Mouse (Mus musculus) adrenal gland, adult (tissue): ENCODE results near the gene Ctrb1.

Experiments
- DNase-seq, 2 experiments: peaks; one replicate each; pipeline ENCODE4 v3.0.0; 2022 to 2023; ENCODE audit warnings: low spot score in 1 of 2; ENCODE audit not compliant: inconsistent age in 2 of 2

Ctrb1 gene

DNA sequence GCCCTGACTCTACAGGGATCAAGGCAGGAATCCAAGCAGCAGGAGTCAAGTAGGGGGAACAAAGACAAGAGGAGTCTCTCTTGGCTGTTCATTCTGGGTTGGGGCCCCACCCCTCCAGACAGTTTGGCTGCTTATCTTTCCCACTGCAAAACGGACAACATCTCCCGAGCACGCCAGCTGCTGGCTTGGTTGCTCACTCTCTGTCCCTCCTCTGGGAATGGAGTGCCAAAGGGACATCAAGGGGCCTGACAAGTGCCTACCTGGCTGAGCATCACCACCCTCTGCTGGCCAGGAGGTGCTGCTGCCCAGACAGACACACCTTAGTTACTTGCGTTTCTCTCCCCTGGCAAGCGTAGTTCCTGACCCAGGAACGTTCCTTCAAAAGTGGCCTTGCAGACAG lies 27.1 kb upstream of the Ctrb1 start:
- DNase-seq: peak in 1 of 2 experiments; percentile 43

DNA sequence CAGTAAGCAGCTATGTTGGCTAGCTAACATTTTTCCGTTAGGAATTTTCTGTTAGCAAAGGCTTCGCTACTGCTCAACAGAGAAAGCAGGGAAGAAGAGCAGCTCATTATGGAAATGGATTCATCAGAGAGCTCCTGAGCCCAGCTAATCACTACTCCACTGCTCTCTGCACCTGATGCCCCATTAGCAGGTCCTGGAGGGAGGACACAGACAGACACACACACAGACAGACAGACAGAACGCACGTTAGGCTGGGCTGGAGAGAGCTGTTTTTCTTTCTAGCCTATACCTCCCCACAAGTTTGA lies 26.6 kb upstream of the Ctrb1 start:
- no peak for DNase-seq

DNA sequence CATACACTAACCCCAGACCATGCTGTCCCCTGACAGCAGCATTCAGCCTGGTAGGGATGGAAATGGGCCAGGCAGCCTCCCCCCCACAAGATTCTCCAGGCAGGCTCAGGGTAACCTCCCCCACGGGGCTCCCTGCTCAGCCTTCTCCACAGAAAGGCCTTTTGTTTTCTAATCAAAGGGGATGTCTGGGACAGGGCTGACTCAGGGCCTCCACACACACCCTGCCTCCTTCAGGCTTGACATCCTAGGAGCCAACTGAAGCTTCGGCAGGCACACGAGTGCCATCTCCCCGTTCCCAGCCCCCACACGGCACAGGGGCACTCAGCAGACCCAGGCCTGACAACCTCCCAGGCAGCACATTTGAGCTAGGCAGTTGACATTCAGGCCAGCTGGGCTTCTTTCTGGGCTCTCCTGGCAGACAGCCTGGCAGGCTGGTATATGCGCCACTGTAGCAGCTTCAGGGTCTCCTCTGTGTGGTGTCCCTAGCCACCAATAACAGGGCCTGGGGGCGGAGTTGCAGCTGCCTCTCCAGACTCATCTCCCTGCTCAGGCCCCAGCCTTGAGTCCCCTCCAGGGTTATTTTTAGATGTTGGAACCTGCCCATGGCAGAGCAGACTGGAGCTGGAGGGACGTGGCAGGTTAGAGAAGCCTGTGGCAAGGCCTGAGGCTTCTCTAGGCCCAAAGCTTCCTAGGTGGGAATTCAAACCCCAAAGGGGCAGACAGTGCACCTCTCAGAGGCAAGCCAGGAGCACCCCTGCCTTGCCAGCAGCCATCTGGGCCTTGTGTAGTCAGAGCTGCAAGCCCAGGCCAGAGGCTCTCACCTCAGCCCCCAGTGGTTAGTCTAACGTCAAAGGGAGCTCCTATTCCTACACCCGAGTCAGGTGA lies 26.0 kb upstream of the Ctrb1 start:
- DNase-seq: peak; percentile 76 to 91

DNA sequence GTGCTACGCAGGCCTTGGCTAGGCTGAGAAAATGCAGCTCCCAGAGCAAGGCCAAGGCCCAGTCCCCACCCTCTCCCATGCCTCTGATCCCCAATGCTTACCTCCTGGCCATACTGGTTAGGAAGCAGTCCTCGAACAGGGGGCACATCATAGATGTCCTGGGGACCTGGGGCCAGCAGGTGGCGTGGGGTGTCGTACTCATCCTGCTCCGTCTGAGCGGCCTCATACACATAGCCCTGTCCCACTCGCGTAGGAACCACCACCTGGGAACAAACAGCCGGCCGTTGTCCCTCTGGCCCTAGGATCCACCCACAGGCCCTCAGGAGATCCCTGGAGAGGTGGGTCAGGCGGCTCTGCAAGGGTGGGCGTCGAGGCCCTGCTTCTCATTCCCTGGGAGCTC lies 24.7 kb upstream of the Ctrb1 start:
- DNase-seq: peak; percentile 24 to 52

DNA sequence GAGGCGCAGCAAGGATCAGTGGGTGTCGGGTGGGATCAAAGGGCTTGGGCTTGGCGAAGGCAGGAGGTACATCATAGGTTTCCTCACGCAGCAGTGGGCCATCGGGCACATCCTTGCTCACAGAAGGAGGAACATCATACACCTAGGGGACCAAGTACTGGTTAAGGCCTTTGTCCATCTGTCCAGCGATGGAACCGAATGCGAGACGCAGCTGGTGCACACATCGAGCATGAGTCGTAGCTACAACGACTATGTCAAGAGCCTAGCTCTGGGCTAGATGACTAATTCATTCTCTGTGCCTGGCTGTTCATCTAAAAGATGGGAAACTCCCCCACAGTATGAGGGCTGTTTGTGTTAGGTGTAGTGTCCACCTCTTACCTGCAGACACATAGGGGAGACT lies 23.5 kb upstream of the Ctrb1 start:
- peak in 1 of 2 experiments; percentile 34 for DNase-seq

DNA sequence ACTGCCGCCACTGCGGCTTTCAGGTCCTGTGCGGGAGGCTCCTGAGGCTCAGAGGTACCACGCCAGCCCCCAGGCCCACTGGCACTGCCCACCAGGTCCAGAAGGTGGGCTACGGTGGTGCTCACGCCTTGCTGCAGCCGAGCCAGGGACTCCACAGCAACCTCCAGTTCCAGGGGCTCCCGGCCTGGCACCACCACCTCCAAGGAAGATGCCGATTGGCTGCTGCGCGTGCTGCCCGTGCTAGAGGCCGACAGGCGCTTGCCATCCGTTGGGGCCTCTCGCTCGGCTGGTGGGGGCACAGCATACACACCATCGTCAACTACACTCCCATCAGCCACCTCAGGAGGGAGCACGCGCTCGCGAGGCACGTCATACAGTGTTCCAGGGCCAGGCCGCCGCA lies 23.0 kb upstream of the Ctrb1 start:
- DNase-seq: peak; percentile 23 to 28

DNA sequence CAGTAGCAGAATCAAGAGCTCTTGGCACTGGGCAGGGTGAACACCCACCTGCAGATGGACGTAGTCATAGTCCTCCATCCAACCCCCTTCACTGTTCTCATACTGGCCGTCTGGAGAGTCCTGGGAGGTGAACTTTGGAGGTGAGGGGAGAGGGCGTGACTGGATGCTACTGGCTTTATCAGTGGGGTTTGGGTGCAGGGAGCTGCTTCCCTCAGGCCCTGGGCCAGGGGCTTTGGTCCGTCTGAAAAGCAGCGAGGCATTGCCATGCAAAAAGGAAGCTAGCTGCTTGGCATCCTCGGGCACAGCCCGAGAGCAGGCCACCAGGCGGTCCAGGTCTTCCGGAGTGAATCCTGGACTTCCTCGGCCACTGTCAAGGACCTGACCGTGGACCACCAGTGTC lies 22.5 kb upstream of the Ctrb1 start:
- no peak for DNase-seq

DNA sequence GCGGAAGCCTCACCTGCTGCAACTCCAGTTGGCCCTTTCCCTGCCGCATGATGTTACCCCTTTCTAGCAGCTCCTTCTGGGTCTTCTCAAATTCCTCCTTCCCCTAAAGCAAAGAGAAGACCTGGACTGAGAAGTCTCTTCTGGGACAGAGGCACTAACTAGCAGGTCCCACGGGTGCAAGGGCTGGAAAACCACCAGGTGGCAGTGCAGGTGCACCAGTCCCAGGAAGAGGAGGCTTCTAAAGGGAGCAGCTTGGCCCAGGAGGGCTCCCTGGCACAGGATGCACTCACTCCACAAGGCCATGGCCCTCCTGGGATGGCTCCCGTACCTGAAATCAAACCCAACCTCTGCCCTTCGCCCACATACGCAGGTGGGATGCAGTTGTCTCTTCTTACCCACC lies 21.8 kb upstream of the Ctrb1 start:
- DNase-seq: peak; percentile 74 to 87

DNA sequence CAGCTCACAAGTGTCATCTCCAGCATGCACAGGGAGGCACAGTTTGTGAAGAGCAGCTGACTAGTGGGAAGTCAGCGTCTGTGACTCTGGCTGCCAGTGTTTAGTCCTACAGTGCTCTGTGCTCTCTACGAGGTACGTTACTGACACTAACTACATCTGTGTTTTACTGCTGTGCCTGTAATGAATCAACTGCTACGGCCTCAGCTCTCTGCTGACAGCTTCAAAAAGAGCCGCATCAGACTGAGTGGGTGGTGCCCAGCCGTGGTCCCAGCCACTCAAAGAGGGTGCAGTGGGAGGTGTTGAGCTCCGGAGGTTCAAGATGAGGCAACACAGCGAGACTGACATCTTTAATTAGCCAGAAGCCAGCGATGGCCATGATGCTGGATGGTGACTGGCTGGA lies 21.3 kb upstream of the Ctrb1 start:
- DNase-seq: no peak

DNA sequence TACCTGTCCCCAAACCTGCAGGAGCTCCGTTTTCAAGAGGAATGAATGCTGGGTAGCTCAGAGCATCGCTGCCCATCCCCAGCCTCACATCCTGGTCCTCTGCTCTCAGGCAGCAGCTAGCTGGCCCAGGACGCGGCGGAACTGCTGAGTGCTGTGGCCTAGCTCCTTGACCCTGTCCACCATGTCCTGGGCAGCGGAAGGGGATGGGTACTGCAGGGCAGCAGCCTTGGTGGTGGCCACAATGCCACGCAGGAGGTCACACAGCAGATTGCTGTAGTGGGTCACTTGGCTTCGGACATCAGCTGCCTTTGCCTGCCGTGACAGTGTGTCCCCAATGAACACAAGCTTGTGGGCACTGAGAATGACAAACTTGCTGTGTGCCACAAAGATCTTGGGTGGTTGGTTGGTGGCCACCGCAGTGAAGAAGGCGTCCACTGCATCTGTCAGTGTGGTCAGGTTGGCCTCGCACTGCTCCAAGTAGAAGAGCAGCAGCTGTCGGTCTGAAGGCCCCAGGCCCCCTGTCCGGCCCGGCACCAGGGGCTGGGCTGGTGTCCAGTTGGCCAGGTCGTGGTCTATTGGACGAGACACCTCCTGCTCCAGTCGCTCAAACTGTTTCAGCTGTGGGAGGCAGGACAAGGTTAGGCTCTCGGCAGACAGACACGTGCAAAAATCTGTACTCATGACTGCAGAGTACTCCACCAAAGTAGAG lies 20.1 kb upstream of the Ctrb1 start:
- DNase-seq: peak in 1 of 2 experiments; percentile 36

DNA sequence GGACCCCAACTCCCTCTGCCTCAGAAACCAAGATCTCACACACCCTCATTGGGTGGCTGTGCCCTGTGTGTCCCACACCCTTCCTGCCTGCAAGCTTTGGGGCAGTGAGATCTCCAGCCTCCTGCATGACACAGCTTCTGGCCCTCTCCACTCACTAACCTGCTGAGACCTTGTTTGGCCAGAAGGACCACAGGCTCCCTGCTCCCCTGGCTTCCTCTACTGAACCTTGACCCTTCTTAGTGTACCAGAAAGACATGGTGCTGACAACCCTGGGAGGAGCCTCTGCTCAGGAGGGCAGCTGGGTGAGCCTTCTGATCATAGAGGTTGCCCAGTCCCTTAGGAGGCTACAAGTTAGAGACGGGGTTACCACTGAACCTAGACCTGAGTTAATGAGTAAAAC lies 18.4 kb upstream of the Ctrb1 start:
- DNase-seq: peak in 1 of 2 experiments; percentile 76

DNA sequence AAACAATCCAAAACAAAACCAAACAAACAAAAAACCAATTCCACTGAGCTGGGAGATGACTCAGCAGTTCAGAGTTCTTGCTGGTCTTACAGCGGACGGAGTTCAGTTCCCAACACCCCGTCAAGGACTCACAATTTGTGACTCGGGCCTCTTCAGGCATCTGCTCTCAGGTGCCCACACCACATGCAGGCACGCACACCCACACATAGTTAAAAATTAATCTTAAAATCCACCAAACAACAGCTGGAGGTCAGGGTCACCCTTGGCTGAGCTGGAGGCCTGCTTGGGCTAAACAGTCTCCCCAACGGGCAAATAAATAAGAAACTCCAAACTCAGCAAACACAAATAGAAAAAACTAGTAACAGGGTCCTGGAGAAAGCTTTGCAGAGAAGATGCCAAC lies 17.5 kb upstream of the Ctrb1 start:
- DNase-seq: peak in 1 of 2 experiments; percentile 81

DNA sequence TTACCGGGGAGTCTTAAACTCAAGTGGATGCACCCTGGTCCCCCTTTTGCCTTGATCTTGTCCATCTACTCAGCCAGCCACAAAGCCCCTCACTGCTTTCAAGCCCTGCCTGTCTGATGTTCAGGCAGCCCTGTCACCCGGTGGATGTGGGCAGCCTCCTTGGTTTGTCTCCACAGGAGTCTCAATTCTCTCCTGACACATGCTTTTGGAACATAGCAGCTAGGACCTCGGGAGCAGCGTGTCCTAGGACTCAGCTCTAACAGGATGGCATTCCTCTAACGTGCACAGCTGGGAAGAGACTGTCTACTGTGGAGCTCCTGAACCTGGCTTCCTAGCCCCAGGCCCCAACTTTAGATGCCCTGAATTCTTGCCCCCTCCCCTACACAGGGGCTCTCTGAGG lies 14.9 kb upstream of the Ctrb1 start:
- DNase-seq: peak in 1 of 2 experiments; percentile 58

DNA sequence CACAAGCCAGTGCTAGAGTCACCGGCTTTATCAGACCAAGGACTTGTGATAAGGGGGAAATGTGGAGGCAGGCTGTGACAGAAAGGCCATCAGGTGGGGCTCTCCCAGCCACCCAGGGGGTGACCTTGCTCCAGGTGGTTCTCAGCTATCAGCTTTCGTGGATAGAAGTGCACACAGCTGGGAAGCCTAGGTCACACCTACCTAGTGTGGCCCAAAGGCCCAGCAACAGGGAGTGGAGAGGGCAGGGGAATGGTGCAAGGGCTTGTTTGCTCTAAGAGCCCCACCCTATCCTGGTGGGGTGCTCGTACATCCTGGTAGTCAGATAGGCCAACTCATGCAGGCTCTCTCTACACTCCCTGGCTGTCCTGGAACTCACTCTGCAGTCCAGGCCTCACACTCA lies 14.4 kb upstream of the Ctrb1 start:
- no peak for DNase-seq

DNA sequence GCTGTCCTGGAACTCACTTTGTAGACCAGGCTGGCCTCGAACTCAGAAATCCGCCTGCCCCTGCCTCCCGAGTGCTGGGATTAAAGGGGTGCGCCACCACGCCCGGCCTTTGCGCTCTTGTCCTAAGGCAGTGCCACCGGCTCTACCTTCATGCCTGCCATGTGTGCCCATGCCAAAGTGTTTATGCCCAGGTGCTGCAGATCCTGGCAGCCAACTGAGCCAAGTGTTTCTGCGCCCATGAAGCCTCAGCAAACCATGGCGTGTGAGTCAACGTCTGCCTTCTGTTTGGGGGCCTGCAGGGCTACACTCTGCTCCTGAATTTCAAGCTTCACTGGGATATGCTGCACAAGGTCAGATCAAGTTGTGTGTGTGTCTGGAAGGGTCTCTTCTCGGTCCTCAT lies 13.8 kb upstream of the Ctrb1 start:
- DNase-seq: peak in 1 of 2 experiments; percentile 18

DNA sequence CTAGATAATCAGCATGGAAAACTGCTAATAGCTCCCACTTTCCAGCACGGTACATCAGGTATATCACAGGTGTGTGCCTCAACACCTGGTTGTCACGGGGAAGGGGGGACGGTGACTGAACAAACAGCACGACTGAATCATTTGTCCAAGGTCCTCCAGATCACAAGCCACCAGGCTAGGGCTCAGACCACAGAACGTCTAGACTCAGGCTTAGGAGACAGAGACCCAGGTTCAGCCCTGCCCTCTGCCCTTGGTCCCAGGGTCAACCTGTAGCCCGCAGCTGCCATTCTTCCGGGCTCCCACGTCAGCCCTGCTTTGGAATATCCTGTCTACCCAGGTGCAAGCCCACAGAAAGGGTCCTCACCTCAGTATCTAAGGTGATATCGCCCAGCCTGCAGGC lies 10.6 kb upstream of the Ctrb1 start:
- peak in 1 of 2 experiments; percentile 48 for DNase-seq

DNA sequence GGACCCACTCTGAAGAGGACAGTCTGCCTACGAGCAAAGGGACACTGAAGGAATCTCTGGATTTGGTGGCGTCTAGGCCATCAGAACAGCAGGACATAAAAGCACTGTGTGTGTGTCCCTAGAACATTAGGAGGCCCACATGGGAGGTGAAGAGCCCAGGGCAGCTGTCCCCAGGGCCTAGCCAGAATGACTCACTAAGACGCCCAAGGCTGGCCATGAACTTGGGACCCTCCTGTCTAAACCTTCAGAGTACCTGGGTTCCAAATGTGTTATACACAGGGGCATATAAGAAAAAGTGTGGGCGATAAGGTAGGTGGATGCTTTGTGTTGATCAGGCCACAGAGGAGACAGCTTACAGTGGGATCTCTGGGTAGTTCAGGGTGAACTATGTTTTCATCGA lies 9.9 kb upstream of the Ctrb1 start:
- DNase-seq: peak in 1 of 2 experiments; percentile 12

DNA sequence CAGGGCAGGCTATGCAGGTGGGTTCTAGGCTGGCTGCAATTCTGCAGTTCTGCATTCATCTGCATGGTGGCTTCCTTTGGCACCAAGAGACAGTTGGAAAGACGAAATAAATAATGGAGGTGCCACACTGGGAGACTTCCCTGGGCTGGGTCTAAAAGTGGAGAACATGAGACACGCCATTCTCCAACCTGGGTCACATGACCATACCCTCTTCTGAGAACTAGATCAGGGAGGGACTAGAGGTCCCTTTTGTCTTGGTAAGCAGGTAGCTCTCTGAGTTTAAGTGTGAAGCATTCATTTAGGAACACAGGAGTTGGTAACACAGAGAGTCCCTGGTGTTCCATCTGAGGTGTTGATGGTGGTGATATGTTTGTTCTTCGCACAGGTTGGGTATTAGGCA lies 9.4 kb upstream of the Ctrb1 start:
- DNase-seq: peak in 1 of 2 experiments; percentile 19

DNA sequence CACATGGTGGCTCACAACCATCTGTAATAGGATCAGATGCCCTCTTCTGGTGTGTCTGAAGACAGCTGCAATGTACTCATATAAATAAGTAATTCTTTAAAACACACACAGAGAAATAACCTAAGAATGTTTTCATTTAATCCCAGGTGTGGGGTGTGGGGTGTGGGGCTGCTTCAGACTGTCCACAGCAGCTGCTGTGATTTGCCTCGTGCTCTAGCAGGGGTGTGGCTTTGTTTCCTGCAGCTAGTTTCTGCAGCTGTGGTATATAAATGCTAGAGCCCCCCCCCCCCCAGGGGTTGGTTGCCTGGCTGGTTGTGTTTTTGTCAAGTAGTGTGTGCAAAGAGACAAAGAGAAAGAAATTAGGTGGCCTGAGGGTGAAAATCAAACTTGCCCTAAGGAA lies 8.2 kb upstream of the Ctrb1 start:
- DNase-seq: peak in 1 of 2 experiments; percentile 13

DNA sequence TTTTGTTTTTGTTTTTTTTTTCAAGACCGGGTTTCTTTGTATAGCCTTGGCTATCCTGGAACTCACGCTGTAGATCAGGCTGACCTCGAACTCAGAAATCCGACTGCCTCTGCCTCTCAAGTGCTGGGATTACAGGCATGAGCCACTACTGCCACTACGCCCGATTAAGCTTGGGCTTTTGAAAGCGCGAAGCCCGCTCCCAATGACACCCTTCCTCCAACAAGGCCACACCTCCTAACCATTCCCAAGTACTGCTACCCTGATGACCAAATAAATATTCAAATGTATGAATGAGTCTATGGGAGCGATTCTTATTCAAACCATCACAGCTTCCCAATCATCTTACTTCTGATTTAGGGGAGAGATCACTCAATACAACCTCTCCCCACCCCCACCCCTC lies 6.8 kb upstream of the Ctrb1 start:
- no peak for DNase-seq

DNA sequence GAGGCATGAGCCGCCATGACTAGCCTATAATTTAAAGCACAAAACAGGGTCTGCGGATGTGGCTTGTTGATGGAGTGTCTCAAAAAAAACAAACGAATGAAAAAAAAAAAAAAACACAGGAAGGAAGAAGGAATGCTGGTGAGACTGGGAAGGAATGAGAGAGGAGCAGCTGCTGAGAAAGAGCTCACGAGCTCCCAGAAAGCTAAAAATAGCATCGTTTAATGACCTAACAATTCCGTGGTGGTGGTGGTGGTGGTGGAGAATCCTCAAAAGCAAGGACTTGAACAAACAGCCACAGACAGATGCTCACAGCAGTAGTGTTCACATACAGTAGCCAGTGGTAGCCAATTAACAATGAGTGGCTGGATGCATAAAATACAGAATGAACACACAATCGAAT lies 4.6 kb upstream of the Ctrb1 start:
- DNase-seq: no peak

DNA sequence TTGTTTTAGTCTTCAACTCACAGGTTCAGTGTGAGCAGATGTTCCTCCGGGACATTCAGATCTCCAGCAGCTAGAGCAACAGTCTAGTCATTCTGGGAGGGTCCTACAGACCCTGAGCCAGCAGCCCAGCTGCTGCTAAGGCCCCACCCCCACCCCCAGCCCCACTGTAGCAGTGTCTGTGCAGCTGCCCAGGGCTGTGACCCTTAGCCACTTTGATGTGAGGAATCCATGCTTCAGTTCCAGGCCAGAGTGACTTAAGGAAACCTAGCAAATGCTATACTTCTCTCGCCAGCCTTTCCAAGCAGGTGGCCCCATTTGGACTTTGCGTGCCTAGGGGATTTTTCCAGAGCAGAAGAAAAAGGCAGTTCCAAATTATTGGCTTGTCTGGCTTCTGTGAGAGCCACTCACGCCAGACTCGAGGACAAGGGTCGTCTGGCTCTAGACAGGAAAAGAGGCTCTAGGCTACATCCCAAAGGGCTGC lies 2.5 kb upstream of the Ctrb1 start:
- DNase-seq: peak in 1 of 2 experiments; percentile 17
